Mouse (Mus musculus): Measurements from ENCODE around the gene Plekhg5. TPM values are rescaled to one million over a fixed set of nuclear protein-coding genes. Genes with fewer than 3 reads are reported as not detected.

Plekhg5 gene
- polyA plus RNA-seq, 1 experiment from 2014 or later, result 21.3 TPM

- H3K36me3 ChIP-seq, result no peaks in the 10 kb centered on the region
- no peak overlapping the region for H3K9ac ChIP-seq
- H3K9me3 ChIP-seq (replicated peaks), result no peaks in the 10 kb centered on the region
- no peak for ATAC-seq (ENCODE audit: insufficient number of reproducible peaks, low FRiP score, low TSS enrichment, low read depth)
- no peak overlapping the region for H3K27ac ChIP-seq (replicated peaks)
- H3K4me3 ChIP-seq (replicated peaks), result no peak overlapping the region
- peaks cover 10% of the 10 kb centered on the region for H3K4me1 ChIP-seq
- WGBS, result 70% methylated on average over 8 of the region's 8 CpGs
- no peak overlapping the region for H3K4me2 ChIP-seq (replicated peaks)
- H3K27me3 ChIP-seq, result peaks cover 14% of the 10 kb centered on the region; the same call in 1 of the 2 replicates
These were observed 69.3 kb downstream of the Plekhg5 start for GRCm38 (mm10) chr4:152141521-152142135.

GRCm38 (mm10) chr4:152143632-152144031, 71.3 kb downstream of the Plekhg5 start:
- Histone ChIP-seq H3K36me3 (no peaks in the 10 kb centered on the region), H3K4me2 (replicated peaks) (no peak overlapping the region), H3K9ac (no peak overlapping the region), H3K27ac (replicated peaks) (no peak overlapping the region), H3K4me3 (replicated peaks) (no peak overlapping the region), H3K27me3 (peaks cover 15% of the 10 kb centered on the region; the same call in 1 of the 2 replicates), H3K4me1 (peaks cover 5% of the 10 kb centered on the region), H3K9me3 (replicated peaks) (no peaks in the 10 kb centered on the region)
- ATAC-seq (ENCODE audit: insufficient number of reproducible peaks, low FRiP score, low TSS enrichment, low read depth), result no peak
- 30% methylated on average over 1 of the region's 1 CpGs for WGBS

GRCm38 (mm10) chr4:152145473-152145872, 73.2 kb downstream of the Plekhg5 start:
- Histone ChIP-seq H3K9ac (no peak overlapping the region), H3K9me3 (replicated peaks) (no peaks in the 10 kb centered on the region), H3K27ac (replicated peaks) (no peak overlapping the region), H3K36me3 (no peaks in the 10 kb centered on the region), H3K4me1 (no peaks in the 10 kb centered on the region), H3K4me3 (replicated peaks) (no peak overlapping the region), H3K27me3 (peaks cover 27% of the 10 kb centered on the region), H3K4me2 (replicated peaks) (no peak overlapping the region)
- 59% methylated on average over 10 of the region's 10 CpGs for WGBS
- no peak for ATAC-seq (ENCODE audit: insufficient number of reproducible peaks, low FRiP score, low TSS enrichment, low read depth)

- H3K27ac ChIP-seq (replicated peaks), result no peak overlapping the region
- H3K9me3 ChIP-seq (replicated peaks), result no peaks in the 10 kb centered on the region
- WGBS, result 72% methylated on average over 11 of the region's 11 CpGs
- H3K27me3 ChIP-seq, result peaks cover 27% of the 10 kb centered on the region
- no peak overlapping the region for H3K4me2 ChIP-seq (replicated peaks)
- ATAC-seq (ENCODE audit: insufficient number of reproducible peaks, low FRiP score, low TSS enrichment, low read depth), result no peak
- no peaks in the 10 kb centered on the region for H3K36me3 ChIP-seq
- no peak overlapping the region for H3K4me3 ChIP-seq (replicated peaks)
- H3K9ac ChIP-seq, result no peak overlapping the region
- H3K4me1 ChIP-seq, result no peaks in the 10 kb centered on the region
These were observed 73.9 kb downstream of the Plekhg5 start for GRCm38 (mm10) chr4:152146033-152146827.

GRCm38 (mm10) chr4:152150546-152150945, 78.2 kb downstream of the Plekhg5 start:
- no peak overlapping the region for H3K9ac ChIP-seq
- H3K36me3 ChIP-seq, result no peaks in the 10 kb centered on the region
- no peak overlapping the region for H3K4me3 ChIP-seq (replicated peaks)
- H3K4me1 ChIP-seq, result peaks cover 23% of the 10 kb centered on the region
- H3K4me2 ChIP-seq (replicated peaks), result no peak overlapping the region
- 77% methylated on average over 4 of the region's 4 CpGs for whole genome bisulfite sequencing
- peaks cover 67% of the 10 kb centered on the region for H3K27me3 ChIP-seq
- no peak for ATAC-seq (ENCODE audit: insufficient number of reproducible peaks, low FRiP score, low TSS enrichment, low read depth)
- no peak overlapping the region for H3K27ac ChIP-seq (replicated peaks)
- H3K9me3 ChIP-seq (replicated peaks), result no peaks in the 10 kb centered on the region

GRCm38 (mm10) chr4:152151451-152151965, 79.2 kb downstream of the Plekhg5 start:
- H3K36me3 ChIP-seq, result no peaks in the 10 kb centered on the region
- H3K4me2 ChIP-seq (replicated peaks), result peak overlapping the region; percentile 65
- WGBS, result 16% methylated on average over 7 of the region's 7 CpGs
- 0 out of 2 replicates have a peak, but pooled peaks have one; percentile 3 for ATAC-seq (ENCODE audit: insufficient number of reproducible peaks, low FRiP score, low TSS enrichment, low read depth)
- peaks cover 72% of the 10 kb centered on the region for H3K27me3 ChIP-seq
- no peaks in the 10 kb centered on the region for H3K9me3 ChIP-seq (replicated peaks)
- H3K9ac ChIP-seq, result no peak overlapping the region
- H3K4me3 ChIP-seq (replicated peaks), result peak overlapping the region; percentile 43
- H3K27ac ChIP-seq (replicated peaks), result no peak overlapping the region
- H3K4me1 ChIP-seq, result peaks cover 23% of the 10 kb centered on the region

GRCm38 (mm10) chr4:152151966-152152544, 79.8 kb downstream of the Plekhg5 start, which contains the start of gene Espn:
Gene Espn, minus strand, starts transcription at chr4:152152371.
- WGBS, result 1% methylated on average over 57 of the region's 57 CpGs
- ATAC-seq (ENCODE audit: insufficient number of reproducible peaks, low FRiP score, low TSS enrichment, low read depth), result peak; percentile 58; the same call in 1 of the 2 replicates
- H3K9ac ChIP-seq, result no peak within 1 kb of the TSS
- peak within 1 kb of the TSS; percentile 43 for H3K4me3 ChIP-seq (replicated peaks)
- no peak within 1 kb of the TSS for H3K27ac ChIP-seq (replicated peaks)
- peak within 1 kb of the TSS; percentile 65 for H3K4me2 ChIP-seq (replicated peaks)
- no peaks in the 10 kb centered on the region for H3K36me3 ChIP-seq
- H3K9me3 ChIP-seq (replicated peaks), result no peaks in the 10 kb centered on the region
- H3K27me3 ChIP-seq, result peaks cover 74% of the 10 kb centered on the region
- peaks cover 23% of the 10 kb centered on the region for H3K4me1 ChIP-seq

- no peaks in the 10 kb centered on the region for H3K9me3 ChIP-seq (replicated peaks)
- H3K9ac ChIP-seq, result no peak overlapping the region
- H3K4me2 ChIP-seq (replicated peaks), result peak overlapping the region; percentile 45
- peaks cover 31% of the 10 kb centered on the region for H3K4me1 ChIP-seq
- peak overlapping the region; percentile 26 for H3K4me3 ChIP-seq (replicated peaks)
- H3K36me3 ChIP-seq, result no peaks in the 10 kb centered on the region
- no peak for ATAC-seq (ENCODE audit: insufficient number of reproducible peaks, low FRiP score, low TSS enrichment, low read depth)
- H3K27ac ChIP-seq (replicated peaks), result no peak overlapping the region
- peaks cover 89% of the 10 kb centered on the region for H3K27me3 ChIP-seq
- WGBS, result 2% methylated on average over 23 of the region's 23 CpGs
These were observed 81.5 kb downstream of the Plekhg5 start for GRCm38 (mm10) chr4:152153771-152154177.

- H3K27ac ChIP-seq (replicated peaks), result no peak overlapping the region
- H3K4me3 ChIP-seq (replicated peaks), result no peak overlapping the region
- H3K36me3 ChIP-seq, result no peaks in the 10 kb centered on the region
- H3K27me3 ChIP-seq, result peaks cover 89% of the 10 kb centered on the region
- H3K4me2 ChIP-seq (replicated peaks), result no peak overlapping the region
- no peak for ATAC-seq (ENCODE audit: insufficient number of reproducible peaks, low FRiP score, low TSS enrichment, low read depth)
- WGBS, result 71% methylated on average over 4 of the region's 4 CpGs
- H3K4me1 ChIP-seq, result peaks cover 42% of the 10 kb centered on the region
- H3K9me3 ChIP-seq (replicated peaks), result no peaks in the 10 kb centered on the region
- no peak overlapping the region for H3K9ac ChIP-seq
These were observed 82.7 kb downstream of the Plekhg5 start for GRCm38 (mm10) chr4:152155019-152155418.

GRCm38 (mm10) chr4:152157779-152158584, 85.7 kb downstream of the Plekhg5 start:
- 12% methylated on average over 21 of the region's 21 CpGs for WGBS
- H3K4me1 ChIP-seq, result peaks cover 30% of the 10 kb centered on the region
- ATAC-seq (ENCODE audit: insufficient number of reproducible peaks, low FRiP score, low TSS enrichment, low read depth), result no peak
- H3K4me3 ChIP-seq (replicated peaks), result peak overlapping the region; percentile 24
- H3K4me2 ChIP-seq (replicated peaks), result peak overlapping the region; percentile 44
- H3K9ac ChIP-seq, result no peak overlapping the region
- no peak overlapping the region for H3K27ac ChIP-seq (replicated peaks)
- no peaks in the 10 kb centered on the region for H3K36me3 ChIP-seq
- H3K9me3 ChIP-seq (replicated peaks), result no peaks in the 10 kb centered on the region
- H3K27me3 ChIP-seq, result peaks cover 89% of the 10 kb centered on the region

All from embryonic facial prominence, embryonic 15.5 days (tissue).